Mouse (Mus musculus): ENCODE measurements around the gene Lmo4.
A peak's percentile ranks its signal among the peaks of the same experiment; 100 is the strongest.

Gene Lmo4

DNA sequence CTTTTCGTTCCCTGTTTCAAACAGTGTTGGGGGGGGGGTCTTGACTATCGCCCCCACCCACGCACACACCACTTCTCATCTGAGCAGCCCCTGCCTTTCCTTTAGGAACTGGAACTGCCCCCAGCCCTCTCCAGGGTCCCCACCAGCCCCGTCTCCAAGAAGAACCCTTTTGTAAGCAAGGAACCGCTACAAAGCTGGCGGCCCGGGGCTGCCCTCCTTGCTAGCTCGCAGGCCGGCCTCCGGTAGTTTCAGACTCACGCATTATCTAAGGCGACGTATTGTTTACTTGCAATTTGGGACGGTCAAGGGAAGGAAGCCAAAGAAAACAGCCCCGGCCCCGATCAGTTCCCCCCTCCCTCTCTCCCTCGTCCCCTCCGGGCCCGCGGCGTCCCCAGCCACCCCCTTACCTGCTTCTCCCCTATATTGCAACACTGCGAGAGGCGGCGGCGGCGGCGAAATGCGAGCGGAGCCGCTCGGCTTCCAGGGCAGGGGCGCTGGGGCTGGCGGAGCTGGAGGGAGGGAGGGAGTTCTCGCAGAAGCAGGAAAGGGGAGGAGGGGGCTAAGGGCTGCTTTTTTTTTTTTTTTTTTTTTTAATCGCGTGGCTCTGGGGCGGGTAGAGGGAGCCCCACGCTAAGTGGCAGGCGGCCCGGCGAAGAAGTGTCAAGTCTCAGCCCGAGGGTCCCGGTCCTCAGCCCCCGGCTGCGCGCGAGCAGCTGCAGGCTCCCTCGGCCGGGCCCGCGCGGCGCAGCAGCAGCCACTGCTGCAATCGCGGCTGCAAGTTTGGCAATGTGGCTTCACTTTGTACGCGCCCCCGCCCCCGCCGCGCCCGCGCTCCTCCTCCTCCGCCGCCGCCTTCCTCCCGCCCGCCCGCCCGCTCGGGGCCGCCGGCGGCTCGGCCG is at the start of gene Lmo4:
Gene Lmo4, minus strand, starts transcription at position 808 of the 899 bp plus-strand sequence.
- DNase-seq (ENCODE audit: low spot score in 2 of 2), result peak; percentile 83

DNA sequence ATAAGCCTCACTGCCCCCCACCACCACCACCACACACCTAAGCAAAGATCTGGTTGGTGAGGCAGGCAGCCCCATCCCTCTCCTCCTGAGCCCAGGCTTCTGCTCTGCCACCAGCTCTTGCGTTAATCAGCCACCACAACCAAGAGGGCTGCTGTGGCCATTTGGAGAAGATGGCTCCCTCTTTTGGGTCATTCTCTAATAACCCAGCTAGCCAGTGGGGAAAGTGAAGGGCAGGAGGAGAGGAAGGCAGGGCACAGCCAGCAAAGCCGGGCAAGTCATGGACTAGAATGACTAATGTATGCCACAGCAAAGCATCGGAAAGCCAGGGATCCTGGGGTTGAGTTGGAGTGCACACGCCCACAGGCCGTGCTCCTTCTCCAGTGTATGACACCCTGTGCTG is 49.3 kb upstream of the Lmo4 start:
- DNase-seq (ENCODE audit: low spot score in 2 of 2), result no peak

DNA sequence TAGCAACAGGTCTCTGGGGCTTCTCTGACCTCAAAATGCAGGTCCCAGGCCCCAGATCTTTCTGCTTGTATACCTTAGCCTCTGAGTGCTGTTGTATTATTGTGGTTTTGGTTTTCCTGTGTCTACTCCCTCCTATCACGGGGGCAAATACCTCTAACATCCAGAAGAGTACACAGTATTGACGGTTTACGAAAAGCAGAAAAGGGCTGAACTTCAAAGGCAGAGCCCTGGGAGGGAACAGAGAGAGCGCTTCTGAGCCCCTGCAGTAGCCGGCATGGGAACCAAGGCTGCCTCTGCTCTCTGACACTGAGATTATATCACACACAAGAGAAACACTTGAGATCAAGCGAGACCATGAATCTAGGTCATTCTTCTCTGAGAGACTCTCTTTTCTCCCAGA is 48.0 kb upstream of the Lmo4 start:
- DNase-seq (ENCODE audit: low spot score in 2 of 2), result no peak

DNA sequence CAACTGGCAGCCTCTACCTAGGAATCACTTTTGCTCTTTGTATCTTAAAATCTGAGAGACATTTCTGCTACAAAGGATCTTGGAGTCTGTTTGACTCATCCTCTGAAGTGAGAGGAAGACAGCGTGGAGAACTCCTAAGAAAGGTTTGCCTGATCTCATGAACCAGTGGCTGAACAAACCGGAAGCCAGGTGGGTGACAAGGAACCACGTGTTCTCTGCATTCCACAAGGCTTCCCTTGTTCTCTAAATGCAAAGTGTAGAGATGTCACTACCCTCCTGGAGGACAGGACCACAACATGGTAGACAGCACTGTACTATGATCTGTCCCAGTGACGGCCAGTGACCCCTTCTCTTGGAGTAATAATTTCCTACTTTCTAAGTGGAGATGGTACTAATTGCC is 47.1 kb upstream of the Lmo4 start:
- no peak for DNase-seq (ENCODE audit: low spot score in 2 of 2)

DNA sequence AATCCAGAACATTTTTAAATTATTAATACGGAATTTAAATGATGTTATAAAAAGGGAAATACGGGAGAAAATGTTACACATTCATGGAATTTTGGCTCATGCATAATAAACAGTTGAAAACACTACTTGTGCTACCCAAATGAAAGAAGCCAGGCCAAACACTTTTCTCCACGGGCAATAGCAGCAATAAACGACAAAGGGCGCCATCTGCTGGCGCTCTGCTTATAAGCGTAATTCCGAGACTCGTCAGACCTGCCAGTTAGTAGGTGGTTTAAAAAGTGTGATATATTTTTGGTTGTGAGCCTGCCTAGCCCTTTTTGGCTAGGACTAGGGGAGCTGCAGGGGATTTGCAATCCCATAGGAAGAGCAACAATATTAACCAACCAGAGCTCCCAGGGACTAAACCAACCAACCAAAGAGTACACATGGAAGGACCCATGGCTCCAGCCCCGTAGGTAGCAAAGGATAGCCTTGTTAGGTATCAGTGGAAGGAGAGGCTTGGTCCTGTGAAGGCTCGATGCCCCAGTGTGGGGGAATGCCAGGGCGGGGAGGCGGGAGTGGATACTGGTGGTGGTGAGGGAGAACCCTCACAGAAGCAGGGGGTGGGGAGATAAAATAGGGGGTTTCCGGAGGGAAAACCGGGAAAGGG is 37.1 kb upstream of the Lmo4 start:
- peak; percentile 50 to 54 for DNase-seq (ENCODE audit: low spot score in 2 of 2)

DNA sequence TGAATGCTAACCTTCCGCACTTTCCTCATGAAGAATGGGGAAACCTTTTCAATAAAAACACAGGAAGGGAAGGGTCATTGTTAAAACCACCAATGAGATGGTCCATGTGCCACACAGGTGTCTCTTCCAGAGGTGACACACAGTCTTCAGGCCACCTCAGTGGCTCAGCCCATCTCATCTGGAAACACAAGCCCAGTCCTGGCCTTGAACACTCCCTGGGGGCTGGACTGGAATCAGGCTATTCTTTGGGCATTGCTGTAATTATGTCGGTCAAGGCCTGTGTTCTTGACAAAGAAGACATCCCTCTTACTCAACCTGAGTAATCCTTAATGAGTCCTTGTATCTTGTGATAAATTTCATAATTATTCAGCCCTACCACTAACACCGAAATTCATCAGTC is 36.1 kb upstream of the Lmo4 start:
- no peak for DNase-seq (ENCODE audit: low spot score in 2 of 2)

DNA sequence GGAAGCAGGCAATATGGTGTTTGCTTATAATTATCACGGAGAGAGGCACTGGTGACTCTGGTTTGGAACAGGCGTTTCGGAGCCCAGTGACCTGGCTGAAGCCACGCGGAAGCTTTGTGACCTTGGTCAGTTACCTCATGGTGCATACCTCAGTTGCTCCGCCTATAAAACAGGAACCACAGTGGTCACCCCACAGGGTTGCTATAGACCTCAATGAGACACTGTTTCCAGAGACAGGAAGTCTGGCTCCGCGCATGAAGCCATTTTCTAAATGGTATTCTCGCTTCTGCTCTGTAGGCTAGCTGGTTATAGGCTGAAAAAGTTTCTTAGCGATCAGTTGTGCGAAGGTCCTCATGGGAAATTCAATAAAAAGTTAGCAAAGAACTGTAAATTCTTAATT is 33.5 kb upstream of the Lmo4 start:
- DNase-seq (ENCODE audit: low spot score in 2 of 2), result no peak

DNA sequence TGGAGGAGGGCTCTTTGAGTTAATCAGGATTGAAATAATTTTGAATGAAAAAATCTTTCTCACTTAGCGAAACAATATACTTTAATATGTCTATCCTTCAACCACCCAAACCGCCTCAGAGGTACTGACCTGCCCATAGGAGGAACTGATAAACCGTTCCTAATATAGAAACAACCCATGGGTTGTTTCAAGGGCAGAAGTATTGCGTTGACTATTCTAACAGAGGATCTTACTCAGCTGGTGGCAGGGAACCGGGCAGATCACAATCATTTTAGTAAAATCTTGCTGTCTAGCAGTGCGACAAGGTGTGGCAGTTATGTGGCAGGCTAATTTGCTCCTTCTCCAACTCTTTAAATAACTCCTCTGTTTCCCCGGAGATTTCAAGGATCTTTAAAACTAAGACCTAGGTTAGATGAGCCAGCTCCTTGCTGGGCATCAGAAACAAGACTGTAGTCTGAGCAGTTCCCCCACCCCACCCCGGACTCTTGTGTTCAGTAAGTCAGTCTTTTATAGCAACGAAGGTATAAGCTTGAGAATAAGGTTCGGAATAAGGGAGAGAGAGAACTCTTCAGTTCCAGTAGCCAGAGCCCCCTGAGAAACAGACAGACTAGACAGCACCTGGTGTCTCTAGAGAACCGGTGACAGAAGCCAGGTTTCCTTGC is 27.5 kb upstream of the Lmo4 start:
- no peak for DNase-seq (ENCODE audit: low spot score in 2 of 2)

DNA sequence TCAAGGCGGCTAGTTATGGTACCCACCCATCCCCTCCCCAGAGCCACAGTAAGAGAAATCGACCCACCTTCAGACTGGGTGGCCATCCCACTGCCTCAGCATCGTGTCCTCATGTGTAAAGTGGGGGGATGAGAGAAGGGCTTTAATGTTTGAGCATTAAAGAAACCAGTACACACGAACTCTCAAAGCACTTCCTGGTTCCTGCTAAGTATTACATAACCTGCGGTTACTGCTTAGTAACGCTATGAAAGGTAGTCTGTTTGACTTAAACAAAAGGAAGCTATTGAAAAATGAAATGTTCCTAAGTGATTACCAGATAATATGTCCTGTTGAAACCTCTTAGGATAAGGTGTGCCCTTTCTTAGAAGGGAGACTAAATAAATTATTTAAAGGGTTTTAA is 26.9 kb upstream of the Lmo4 start:
- peak in 1 of 2 experiments; percentile 14 for DNase-seq (ENCODE audit: low spot score in 2 of 2)

DNA sequence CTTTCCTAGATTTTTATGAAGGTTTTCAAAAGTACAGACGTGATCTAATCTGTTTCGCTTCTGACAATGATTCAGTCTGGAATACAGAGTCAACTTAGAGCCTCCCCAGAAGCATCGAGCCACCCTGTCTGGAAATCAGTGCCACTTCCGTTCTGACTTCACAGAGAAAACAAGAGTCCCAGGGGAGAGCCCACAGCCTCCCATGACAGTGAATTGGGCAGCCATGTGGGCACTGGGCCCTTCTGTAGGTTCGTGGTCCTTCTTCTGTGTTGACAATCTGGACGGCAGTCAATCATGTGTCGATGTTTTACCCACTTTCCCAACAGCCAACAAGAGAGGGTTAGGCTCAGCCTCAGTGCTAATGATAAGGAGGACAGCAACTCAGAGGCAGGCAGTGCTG is 26.4 kb upstream of the Lmo4 start:
- DNase-seq (ENCODE audit: low spot score in 2 of 2), result no peak

DNA sequence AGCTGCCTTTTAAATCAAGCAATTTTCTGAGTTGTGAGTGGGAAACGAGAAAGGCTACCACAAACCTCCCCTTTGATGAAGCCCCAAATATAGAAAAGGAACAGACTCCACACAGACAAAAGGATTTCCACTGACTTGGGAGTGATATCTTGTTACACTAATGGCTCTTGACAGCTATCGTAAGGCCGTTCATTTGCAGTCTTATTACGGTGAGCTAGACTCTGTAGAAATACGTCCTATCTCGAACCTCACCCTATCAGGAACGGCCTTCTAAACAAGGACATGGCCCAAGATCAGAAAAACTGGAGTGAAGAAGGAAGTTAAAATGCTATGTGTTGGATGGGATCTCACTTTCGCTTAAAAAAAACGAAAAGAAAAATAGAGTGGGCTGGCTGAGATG is 25.0 kb upstream of the Lmo4 start:
- DNase-seq (ENCODE audit: low spot score in 2 of 2), result no peak

DNA sequence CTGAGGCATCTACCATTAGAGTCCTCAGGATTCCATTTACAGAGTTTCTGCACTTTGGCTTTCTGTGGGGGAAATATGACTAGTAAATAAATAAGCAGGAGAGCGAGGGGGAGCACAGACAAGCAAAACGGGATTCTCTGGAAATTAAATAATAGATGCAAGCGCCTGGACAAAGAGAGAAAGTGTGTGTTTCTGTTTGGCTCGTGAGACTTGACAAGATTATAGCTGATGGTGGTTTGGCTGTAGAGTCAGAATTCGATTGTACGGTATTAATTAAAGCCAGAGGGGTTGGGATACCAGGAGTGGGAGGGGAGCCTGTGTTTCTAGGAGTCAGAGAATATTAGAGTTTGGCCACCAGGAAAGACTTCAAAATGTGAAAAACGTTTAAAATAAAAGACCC is 24.3 kb upstream of the Lmo4 start:
- DNase-seq (ENCODE audit: low spot score in 2 of 2), result no peak

DNA sequence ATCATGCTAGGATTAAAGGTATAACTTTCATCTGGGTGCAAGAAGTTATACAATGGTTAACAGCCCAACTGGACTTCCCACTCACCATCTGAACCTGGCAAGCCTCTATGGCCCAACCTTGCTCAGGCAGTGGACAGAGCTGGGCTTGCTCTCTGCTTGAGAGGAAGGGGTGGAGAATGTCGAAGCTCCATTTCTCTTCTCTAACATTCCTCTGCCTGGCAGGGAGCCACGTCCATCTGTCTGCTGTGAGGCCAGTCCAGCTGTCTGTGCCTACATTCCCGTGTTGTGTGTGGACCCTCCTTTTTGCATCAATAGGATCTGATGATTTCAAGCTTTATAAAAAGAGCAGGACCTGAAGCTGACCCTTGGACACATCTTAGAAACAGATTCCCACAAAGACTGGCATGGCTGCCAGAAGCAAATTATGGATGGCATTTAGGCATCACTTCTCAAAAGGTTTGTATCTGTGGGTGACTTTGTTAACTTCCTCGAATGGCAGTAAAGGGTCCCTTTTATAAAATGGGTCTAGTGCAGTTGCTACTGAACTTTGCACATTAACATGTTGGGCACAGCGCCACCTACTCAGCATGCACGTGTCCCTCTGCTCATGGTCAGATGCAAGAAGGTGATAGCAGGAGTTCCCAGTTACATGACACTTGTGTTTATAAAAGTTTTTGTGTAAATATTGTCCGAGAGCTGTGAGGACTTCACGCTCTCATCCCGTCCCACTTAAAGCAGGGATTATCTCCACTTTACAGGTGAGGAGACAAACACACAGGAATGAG is 20.6 kb upstream of the Lmo4 start:
- DNase-seq (ENCODE audit: low spot score in 2 of 2), result no peak

DNA sequence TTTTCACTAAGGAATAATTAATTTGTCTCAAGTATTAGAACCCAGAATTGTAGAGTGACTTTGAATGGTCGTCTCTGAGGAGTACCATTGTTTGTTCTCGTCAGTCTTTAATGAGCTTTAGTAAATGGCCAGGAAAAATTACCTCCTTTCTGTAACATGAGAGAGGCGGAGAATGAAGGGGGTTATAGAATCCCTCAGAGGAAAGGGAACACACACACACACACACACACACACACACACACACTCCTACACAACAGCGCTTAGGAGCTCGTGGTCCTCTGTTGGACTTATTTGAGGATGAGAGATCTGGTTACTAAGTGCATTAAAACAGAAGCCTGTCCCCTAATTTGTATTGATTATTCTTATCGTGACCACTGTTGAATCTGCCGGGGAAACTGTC is 19.6 kb upstream of the Lmo4 start:
- DNase-seq (ENCODE audit: low spot score in 2 of 2), result no peak

DNA sequence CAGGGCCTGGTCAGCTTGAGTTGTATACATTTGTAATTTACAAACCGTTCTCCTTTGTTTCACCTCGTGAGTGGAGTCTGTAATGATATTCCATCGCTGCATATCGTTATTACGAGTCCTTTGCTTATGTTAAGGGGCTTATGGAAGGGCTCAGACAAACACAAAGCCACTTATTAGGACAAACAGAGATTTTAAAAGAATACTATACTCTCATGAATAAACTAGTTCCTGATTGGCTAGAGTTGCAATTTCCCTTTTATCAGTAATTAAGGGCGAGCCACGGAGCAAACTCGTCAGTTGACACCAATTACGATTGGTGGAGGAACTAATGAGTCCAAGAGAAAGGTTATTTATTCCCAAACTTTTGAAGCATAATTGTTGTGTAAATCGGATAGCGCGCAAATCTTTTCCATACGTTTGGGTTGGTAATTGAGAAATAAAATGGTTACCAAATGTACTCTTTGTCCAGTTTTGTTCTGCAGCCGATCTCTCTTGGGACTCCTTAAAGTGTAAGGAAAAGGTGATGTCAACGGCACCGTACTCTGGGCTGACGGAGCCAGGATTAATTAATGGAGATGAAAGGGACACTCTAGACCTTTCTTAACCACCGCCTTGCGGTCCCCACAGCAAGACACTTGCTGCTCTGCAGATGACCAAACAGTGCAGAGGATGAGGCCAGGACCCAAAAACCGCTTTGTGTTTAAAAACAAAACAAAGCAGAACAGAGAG is 18.5 kb upstream of the Lmo4 start:
- no peak for DNase-seq (ENCODE audit: low spot score in 2 of 2)

DNA sequence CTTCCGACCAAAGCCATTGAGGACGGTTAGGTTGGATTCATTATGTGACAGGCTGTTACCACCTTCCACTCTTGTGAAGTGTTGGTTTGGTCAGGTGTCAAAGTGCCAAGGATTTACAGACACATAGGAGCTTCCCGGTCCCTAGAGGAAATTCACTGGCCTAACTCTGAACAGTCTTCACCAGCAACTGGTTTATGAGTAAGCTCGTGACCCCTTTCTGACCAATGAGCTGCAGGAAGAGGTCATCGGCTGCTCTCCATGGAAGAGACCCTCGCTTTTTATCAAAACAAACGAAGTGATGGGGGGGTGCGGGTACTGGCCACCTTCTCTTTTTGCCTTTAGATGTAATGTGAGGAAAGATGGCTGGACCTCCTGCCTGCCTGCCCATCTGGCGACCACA is 17.4 kb upstream of the Lmo4 start:
- no peak for DNase-seq (ENCODE audit: low spot score in 2 of 2)

DNA sequence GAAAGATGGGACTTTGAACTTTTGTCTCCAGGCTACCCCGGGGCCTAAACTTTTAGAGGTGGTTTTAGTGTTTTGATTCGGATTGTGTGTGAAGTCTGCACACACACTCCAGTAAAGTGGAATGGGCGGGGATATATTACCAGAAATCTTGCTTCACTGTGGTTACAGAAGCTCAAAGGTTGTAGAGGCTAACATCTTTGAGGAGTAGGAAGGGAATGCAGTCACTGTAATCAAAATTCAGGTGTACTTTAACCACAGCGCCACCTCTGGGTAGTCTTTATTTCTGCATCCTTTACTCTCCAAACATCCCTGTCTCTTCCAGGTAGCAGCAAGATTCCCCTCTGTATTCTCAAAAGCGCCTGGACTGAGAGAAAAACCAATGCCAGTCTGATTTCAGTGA is 2.5 kb upstream of the Lmo4 start:
- DNase-seq (ENCODE audit: low spot score in 2 of 2), result peak; percentile 45 to 59

DNA sequence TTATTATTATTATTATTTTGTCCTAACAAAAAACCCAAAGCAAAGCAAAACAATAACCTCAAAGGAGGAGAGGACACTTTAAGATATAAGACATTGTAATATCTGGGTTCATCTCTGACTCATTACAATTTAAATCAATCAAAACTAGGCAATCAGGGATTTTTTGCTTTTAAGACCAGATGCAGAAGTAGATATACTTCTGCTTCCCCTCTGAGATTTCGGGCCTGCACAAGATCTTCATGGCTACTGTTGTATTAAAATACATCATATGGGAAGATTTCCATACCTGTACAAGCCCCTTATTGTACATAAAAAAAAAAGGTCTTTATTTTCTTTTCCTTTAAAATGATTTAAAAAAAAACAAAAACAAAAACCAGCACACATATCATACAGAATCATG is 1.9 kb upstream of the Lmo4 start:
- no peak for DNase-seq (ENCODE audit: low spot score in 2 of 2)

DNA sequence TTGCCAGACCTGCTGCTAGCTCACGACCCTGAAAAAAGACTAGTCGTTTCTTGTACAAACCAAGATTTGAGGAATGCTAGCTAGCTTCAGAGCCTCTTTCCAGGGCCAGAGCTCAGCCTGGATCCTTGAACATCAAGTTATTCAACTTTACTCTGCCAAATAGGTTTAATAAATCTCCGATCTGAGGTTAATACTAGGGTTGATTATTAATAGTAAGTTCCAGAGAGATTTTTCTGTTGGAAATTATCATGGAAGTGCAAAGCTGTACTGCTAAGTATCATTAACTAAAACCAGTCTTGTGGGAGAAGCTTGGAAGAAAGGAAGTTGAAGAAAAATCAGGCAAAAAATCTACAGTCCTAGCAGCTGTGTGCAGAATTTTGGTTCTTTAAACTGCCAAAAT is 1.2 kb upstream of the Lmo4 start:
- DNase-seq (ENCODE audit: low spot score in 2 of 2), result no peak

DNA sequence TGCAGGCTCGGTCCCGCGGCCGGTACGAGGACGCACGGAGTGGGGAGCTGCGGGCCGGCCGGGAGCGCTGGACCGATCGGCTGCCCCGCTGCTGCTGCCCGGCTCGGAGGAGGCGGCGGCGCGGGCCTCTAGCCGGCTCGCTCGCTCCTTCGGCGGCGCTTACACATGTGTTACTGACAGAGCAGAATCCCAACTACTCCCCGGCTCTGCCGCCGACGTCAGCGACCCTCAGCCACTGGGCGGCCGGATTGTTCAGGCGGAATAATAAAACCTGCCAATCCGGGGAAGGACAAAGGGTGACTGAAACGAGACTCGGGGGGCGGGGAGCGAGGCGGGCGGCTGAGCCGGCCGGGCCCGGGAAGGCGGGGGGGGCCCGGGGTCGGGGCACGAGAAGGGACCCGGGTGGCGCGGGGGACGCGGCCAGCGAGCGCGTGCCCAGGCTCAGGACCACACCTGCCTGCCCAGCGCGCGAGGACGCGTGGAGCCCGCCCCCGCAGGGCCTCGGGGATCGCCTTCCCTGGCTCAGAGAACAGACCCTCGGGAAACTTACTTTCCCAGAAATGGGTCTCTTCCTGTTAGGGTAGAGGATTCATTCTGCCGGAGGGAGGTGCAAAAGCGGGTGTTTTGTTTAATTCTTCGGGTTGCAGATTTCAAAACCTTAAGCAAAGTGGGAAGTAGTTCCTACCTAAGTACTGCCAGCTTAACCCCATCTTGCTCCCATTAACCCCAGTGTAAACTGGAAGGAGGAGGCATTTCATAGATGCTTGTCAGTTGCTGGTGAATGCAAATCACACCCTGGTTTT is 532 bp upstream of the Lmo4 start:
- peak; percentile 94 for DNase-seq (ENCODE audit: low spot score in 2 of 2)

All from spleen, postnatal 36 days (tissue).